Mouse (Mus musculus): ENCODE results near the gene Phc2.
A peak's percentile ranks its signal among the peaks of the same experiment; 100 is the strongest.

Gene Phc2

DNA sequence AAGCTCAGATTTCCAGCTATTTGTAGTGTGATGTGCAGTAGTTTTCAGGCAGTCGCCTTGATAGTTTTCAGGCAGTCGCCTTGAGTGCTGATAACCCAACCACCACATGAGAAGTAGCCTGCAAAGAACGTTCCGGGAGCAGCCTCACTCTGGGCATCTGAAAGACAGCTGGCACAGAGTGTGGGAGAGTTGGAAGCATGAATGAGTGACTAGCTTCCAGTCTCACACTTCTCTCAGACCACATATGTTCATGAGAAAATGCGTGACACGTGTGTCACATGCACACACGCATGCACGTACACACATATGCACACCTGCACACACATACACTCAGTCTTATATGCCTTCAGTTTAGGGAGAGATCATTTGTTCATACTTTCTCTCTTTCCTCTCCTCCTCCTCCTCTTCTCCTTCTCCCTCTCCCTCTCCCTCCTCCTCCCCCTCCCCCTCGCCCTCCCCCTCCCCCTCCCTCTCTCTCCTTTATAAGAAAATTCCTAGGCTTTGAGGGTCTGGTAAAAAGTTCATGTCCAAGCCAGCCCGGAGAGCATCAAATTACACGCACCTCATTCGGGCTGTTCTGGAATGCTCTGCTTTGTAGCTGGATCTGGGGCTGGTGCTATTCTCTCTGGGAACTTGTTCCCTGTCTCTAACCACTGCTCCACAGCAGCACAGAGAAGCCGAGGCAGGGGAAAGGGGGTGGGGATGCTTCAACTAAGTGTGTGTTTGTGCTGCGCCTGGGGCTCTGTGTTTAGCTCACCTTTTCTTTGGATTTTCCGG, 37.8 kb downstream of the Phc2 start:
- no peak for DNase-seq (ENCODE audit: low spot score in 2 of 2)

GRCm38 (mm10) chr4:128693207-128693606, 38.7 kb downstream of the Phc2 start:
- DNase-seq (ENCODE audit: low spot score in 2 of 2) = no peak

GRCm38 (mm10) chr4:128694315-128694714, 39.8 kb downstream of the Phc2 start:
- DNase-seq (ENCODE audit: low spot score in 2 of 2) = no peak

DNA sequence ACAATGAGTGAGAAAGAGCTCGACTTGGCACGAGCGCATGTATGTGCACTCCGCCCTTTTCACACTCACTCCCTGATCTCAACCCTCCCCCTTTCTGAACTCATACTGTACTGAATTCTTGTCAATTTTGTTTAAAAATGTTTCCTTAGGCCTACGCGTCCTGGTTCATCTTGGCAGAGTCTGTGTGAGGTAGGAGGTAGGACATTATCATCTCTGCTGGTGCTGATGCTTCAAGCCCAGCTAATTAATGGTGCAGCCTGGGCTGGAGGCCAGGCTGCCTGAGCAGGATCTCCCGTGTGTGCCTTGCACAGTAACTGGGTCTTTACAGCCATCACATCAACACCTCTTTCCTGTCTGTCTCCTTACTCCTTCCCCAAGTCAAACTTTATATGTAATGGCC, 40.6 kb downstream of the Phc2 start:
- DNase-seq (ENCODE audit: low spot score in 2 of 2) = no peak

DNA sequence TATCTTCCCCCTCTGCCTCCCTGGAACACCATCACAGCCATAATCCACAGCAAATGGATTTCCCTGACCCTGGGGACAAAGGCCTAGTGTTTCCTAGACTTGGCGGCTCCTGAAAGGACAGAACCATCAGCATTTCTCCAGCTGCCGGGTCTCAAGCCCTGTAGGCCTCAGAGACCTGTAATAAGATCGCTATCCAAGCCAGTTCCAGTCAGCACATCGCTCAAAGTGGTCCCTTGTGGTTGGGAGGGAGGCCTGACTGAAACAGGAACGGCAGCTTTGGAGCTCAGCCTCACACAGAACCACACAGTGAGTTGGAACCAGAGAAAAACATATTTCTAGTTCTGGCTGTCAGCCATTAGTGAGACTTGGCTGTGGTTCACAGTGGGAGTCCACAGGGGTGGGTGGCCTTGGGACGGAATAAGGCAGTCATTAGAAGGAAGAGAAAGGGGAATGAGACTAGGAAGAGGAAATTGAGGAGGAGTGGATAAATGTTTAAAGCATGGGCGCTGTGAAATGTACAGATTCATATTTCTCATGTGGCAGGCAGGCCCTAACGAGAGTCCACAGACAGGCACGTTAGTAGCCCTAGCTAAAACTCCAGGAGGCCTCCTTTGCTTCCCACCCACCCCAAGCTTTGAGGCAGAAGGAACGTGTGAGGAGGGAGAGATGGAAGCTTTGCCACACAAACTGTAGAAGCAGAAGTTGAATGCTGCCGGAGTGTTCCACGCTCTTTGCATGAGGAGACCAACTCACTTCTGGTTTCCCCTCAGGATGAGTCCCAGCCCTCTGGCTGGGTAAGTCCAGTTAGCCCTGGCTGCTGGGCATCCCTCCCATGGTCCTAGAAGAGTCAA, 43.7 kb downstream of the Phc2 start:
- DNase-seq (ENCODE audit: low spot score in 2 of 2) = peak; percentile 57 to 58

- no peak for DNase-seq (ENCODE audit: low spot score in 2 of 2)
These were observed 45.4 kb downstream of the Phc2 start for GRCm38 (mm10) chr4:128699916-128700315.

DNA sequence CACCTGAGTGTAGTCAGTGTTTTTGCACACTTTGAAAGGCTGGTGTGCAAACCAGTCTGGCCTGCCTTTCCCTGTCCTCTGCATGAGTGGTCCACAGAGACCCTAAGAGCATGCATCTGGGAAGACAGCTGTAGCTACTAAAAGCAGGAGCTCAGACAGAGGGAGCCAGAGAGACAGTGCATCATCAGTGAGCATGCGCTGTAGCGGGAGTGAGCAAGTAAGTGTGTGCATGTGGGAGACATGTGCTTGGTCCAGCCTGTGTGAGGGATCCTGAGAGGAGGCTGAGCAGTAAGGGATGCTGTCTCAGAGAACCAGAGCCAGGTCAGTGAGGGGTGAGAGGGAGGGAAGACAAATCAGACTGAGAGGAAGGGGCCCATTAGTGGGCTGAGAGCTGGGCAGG, 46.0 kb downstream of the Phc2 start:
- no peak for DNase-seq (ENCODE audit: low spot score in 2 of 2)

DNA sequence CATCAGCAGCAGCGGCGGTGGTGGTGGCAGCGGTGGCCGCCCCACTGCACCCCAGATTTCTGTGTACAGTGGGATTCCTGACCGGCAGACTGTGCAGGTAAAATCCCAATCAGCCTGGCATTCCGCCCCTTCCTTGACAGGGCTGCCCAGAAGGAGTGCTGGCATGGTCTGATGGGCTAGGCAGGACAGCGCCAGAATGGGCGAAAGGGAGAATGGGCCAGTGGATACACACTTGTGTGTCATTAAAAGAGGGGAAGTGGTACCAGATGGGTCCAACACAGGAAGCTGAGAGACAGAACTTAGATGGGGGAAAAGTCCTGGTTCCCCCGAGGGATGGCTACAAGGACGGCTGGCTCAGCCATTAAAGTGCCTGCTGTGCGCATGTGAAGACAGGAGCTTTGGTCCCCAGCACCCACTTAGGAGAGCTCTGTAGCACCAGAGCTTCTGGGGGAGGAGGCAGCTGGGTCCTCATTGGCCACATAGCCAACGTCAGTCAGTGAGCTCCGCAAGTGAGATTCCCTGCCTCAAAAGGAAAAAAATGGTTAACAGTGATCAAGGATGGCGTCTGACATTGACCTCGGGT, 50.7 kb downstream of the Phc2 start:
- DNase-seq (ENCODE audit: low spot score in 2 of 2) = no peak

DNA sequence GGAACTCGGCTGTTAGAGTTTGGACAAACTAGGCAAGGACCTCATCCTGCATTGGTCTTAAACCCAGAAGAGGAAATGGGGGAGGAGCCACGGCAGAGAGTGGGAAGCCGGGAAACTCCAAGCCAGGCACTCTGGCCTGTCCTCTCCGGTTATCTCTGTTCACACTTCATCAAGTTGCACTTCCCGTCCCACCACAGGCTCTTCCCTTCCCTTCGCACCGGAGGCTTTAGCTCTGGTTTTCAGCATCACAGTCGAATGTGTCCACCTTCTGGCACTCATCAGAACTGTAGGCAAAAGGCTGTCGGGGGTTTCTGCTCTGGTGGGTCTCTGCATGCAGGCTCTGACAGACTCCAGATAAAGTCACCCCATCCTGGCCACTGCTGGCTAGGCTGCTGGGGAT, 52.1 kb downstream of the Phc2 start:
- no peak for DNase-seq (ENCODE audit: low spot score in 2 of 2)

DNA sequence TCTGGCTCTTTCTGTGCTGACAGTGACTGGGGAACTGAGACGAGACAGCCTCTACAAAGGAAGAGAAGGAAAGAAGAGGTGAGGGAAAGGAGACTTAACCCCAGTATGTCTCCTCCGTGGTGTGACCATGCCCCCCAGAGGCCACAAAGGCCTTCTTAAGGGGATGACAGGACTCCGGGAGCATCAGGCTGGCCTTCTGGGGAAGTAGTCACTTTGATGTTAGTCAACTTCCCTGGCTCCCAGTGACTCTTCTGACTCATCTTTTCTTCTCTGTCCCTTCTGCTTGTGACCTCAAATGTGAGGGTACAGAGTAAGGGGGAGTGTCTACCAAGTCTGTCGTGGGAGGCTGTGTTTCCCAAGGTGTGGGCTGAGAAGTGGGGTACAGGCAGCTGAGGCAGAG, 52.9 kb downstream of the Phc2 start:
- no peak for DNase-seq (ENCODE audit: low spot score in 2 of 2)

- no peak for DNase-seq (ENCODE audit: low spot score in 2 of 2)
These were observed 54.7 kb downstream of the Phc2 start for GRCm38 (mm10) chr4:128709061-128709780.

DNA sequence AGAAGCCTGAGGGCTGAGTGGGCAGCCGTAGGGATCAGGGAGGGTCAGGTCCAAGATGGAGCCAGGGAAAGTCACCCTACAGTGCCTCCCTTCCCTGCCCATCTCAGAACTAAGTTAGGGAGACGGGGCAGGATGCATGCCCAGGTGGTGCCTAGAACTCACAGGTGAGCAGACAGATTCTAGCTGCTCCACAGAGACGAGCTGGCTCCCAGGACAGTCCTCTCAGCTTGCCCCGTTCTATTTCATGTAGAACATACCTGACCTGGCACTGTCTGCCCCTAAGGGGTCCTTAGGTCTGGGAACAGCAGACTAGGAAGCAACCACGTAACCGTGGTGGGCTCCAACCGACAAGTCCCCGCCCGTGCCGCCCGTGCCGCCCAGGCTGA, 55.3 kb downstream of the Phc2 start:
- no peak for DNase-seq (ENCODE audit: low spot score in 2 of 2)

- DNase-seq (ENCODE audit: low spot score in 2 of 2) = no peak
These were observed 55.8 kb downstream of the Phc2 start for GRCm38 (mm10) chr4:128710286-128710685.

- DNase-seq (ENCODE audit: low spot score in 2 of 2) = no peak
These were observed 56.3 kb downstream of the Phc2 start for GRCm38 (mm10) chr4:128710800-128711199.

DNA sequence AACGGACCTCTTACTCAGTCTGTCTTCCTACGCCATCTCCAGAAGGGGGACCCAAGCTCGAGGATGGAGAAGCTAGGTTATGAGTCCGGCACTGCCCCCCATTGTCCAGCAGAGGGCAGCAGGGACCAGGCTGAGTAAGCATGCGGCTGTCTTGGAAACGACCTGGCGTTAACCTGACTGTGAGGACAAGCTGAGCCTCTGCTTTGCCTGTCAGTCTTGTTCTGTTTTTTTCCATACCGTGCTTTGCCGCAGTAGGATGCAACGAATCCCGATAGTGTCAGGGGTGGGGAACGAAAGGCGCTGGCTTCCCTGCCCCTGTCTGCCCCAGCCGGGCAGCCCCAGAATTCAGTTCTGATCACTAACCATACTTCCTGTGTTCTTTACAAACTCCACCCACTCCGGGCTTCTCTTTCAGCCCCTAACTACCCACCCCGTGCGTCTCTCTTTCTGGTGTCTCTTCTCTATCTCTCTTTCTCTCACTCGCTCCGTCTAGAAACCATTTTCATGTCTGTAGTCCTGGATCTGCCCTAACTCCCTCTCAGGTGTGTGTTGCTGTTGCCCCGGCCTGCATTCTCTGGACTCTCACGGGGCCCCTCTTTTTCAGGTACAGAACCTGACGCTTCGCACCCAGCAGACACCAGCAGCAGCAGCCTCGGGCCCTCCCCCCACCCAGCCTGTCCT, 57.1 kb downstream of the Phc2 start:
- peak; percentile 89 to 90 for DNase-seq (ENCODE audit: low spot score in 2 of 2)

DNA sequence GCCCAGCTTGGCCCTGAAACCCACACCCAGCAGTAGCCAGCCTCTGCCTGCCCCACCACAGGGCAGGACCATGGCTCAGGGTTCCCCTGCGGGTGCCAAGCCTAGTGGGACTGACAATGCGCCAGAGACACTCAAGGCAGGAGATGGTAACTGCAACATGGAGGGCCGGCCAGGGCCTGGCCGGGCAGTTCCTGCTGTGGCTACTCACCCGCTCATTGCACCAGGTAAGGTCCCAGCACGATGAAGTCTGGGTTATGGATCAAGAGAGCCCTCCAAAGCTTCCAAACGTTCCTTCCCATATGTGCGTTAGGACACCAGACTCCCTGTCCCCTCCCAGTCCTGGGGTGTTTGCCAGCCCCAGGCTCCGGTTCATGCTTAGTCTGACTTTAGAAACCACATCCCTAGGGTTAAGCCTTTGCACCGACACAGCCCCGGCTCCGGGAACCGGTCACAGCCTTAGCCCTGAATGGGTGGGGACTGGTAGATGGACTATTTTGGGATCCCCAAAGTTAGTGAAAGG, 57.7 kb downstream of the Phc2 start:
- no peak for DNase-seq (ENCODE audit: low spot score in 2 of 2)

- DNase-seq (ENCODE audit: low spot score in 2 of 2) = no peak
These were observed 58.4 kb downstream of the Phc2 start for GRCm38 (mm10) chr4:128712941-128713340.

GRCm38 (mm10) chr4:128715241-128716204, 61.0 kb downstream of the Phc2 start:
- DNase-seq (ENCODE audit: low spot score in 2 of 2) = peak in 1 of 2 experiments; percentile 48

GRCm38 (mm10) chr4:128716279-128716678, 61.8 kb downstream of the Phc2 start:
- DNase-seq (ENCODE audit: low spot score in 2 of 2) = no peak

- no peak for DNase-seq (ENCODE audit: low spot score in 2 of 2)
These were observed 62.2 kb downstream of the Phc2 start for GRCm38 (mm10) chr4:128716731-128717130.

Measured in right cerebral cortex, postnatal 36 days (tissue).